Mouse (Mus musculus) intestine, embryonic 14.5 days (tissue): ENCODE measurements at regions not wholly inside any gene's neighbourhood (a gene's known extent, or its start where the extent isn't known, plus 50 kb on each side); places are given as distances from the start of the nearest gene placed in this dataset.
A peak's percentile ranks its signal among the peaks of the same experiment; 100 is the strongest.

Source experiments
- ATAC-seq: fragments of 200-750 bp; cut with Nextera tagmentation; replicated peaks from 2 replicates; pipeline ENCODE4 v1.8.0; 2017; ENCODE audit warnings: low read depth, moderate number of reproducible peaks, moderate TSS enrichment, moderate library complexity; ENCODE audit not compliant: low FRiP score, low TSS enrichment
- DNase-seq: peaks from one replicate; pipeline ENCODE4 v3.0.0-alpha.2; 2018; ENCODE audit warnings: low spot score
- H3K27ac ChIP-seq: fragments of 300-500 bp; sonication (generic); 2 replicates; pipeline ENCODE4 v1.5.1; 2014; ENCODE audit warnings: low read depth, mild to moderate bottlenecking, control low read depth
- H3K27me3 ChIP-seq: fragments of 300-500 bp; sonication (generic); replicated peaks from 2 replicates; pipeline ENCODE4 v1.6.1; 2014; ENCODE audit warnings: low read length, control low read depth; ENCODE audit not compliant: control insufficient read depth, insufficient read depth
- H3K36me3 ChIP-seq: fragments of 300-500 bp; sonication (generic); 2 replicates; pipeline ENCODE4 v1.6.1; 2014; ENCODE audit warnings: low read length, control low read depth; ENCODE audit not compliant: control insufficient read depth, insufficient read depth
- H3K4me1 ChIP-seq: fragments of 300-500 bp; sonication (generic); replicated peaks from 2 replicates; pipeline ENCODE4 v1.6.1; 2014; ENCODE audit warnings: low read length, control low read depth, mixed read lengths; ENCODE audit not compliant: control insufficient read depth, insufficient read depth
- H3K4me2 ChIP-seq: fragments of 300-500 bp; sonication (generic); 2 replicates; pipeline ENCODE4 v1.6.1; 2014; ENCODE audit warnings: low read length
- H3K4me3 ChIP-seq: fragments of 300-500 bp; sonication (generic); 2 replicates; pipeline ENCODE4 v1.5.1; 2014; ENCODE audit warnings: low read depth, low read length, control low read depth, mixed read lengths
- H3K9ac ChIP-seq: fragments of 300-500 bp; sonication (generic); 2 replicates; pipeline ENCODE4 v1.6.1; 2014; ENCODE audit warnings: mild to moderate bottlenecking, low read length
- H3K9me3 ChIP-seq: fragments of 300-500 bp; sonication (generic); 2 replicates; pipeline ENCODE4 v1.6.1; 2016; ENCODE audit warnings: low read length, control low read depth; ENCODE audit not compliant: control insufficient read depth
- WGBS: fragments of 180-500 bp; shearing (Covaris S2); extraction: QIAGEN DNeasy Blood & Tissue Kit; methylation state at CpG from one replicate; pipeline ENCODE4 v1.1.7; 2014; 5-methylcytosine and 5-hydroxymethylcytosine counted together

DNA sequence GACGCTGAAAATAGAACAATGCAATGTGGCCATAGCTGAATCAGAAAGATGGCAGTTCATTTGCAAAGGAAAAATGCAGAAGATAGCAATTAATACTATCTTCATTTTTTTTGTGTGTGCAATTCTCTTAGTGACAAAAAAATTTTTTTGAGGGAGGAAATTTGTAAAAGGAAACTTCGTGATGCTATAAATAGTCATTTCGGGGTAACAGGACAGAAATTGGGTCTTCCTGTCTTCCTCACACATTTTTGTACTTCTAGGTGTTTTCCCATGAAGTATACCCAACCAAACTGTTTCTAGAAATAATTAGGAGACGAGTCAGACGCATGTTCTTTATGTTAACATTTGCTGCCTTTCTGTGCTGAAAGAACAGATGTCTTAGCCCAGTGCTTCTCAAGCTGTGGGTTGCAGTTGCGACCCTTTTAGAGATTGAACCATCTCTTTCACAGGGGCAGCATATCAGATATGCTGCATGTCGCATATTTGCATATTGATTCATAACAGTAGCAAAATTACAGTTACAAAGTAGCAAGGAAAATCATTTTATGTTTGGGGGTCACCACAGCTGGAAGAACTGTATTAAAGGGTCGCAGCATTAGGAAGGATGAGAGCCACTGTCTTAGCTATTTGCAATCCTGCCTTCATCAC is 172.2 kb upstream of the Tank start:
- peaks cover 8% of the 10 kb centered on the region for H3K4me1 ChIP-seq
- WGBS, result 81% methylated on average over 8 of the region's 8 CpGs
- no peak overlapping the region for H3K4me2 ChIP-seq
- H3K9me3 ChIP-seq, result no peaks in the 10 kb centered on the region
- H3K36me3 ChIP-seq, result no peaks in the 10 kb centered on the region
- H3K27ac ChIP-seq, result no peak overlapping the region
- no peaks in the 10 kb centered on the region for H3K27me3 ChIP-seq
- H3K9ac ChIP-seq, result no peak overlapping the region
- H3K4me3 ChIP-seq, result no peak overlapping the region
- ATAC-seq, result no peak
- no peak for DNase-seq

DNA sequence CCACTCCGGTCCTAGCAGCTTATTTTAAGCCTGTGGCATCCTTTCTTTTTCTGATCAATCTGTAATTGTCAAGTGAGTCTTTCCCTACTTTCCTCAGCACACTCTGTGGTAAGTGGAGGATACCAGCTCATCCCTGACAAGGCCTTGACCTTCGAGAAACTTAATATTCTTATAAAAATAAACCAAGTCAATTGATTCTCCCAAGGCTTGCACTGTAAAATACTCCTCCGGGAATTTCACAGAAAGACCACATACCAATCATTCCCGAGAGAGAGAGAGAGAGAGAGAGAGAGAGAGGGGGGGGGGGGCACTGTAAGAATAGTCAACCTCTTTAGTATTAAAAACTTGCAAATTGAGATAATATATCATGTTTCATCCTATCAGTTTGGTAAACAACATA is 173.1 kb upstream of the Tank start:
- ATAC-seq, result no peak

DNA sequence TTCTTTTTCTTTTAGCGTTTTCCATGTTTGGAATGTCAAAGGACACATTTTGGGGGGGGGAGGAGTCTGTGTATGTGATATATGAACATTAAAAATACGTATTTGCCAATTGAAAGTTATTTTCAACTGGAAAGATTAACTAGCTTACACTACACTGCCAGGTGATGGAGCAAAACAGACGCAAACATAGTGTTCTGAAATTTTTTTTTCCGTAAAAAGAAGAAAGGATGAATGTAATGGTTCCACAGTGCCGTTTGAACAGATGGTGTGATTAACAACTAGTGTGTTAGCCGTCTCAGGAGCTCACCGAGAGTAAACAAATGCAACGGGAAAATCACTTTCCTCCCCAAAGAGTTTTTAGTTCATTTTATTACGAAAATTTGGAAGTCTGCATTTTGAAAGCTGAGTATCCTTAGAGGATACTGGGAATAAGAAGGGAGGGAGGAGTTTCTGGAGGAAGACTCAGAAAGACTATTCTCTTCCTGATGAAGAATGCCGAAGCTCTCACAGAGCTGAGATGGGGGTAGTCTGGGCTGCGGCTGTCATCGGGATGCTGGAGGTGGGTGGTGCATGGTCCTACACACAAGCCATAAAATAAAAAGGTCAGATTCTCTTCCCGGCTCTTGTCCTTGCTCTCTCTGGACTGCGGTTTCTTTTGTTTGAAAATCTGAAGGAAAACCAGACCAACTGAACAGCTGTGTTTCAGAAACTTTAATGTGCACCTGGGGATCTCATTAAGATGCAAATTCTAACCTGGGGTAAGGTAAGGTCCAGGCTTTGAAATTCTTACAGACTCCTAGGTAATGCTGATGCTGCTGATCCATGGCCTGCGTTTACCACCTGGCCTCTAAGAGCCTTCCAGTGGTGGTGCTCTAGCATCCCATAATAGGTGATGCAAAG is 175.5 kb upstream of the Tank start:
- Histone ChIP-seq H3K9me3 (no peaks in the 10 kb centered on the region), H3K4me3 (peak overlapping the region; percentile 40), H3K4me2 (peak overlapping the region; percentile 82), H3K36me3 (no peaks in the 10 kb centered on the region), H3K27ac (no peak overlapping the region), H3K27me3 (no peaks in the 10 kb centered on the region), H3K4me1 (peaks cover 8% of the 10 kb centered on the region), H3K9ac (peak overlapping the region; percentile 29; the same call in 1 of the 2 replicates)
- DNase-seq (no peak), ATAC-seq (peak; percentile 26; the same call in 1 of the 2 replicates)
- WGBS, result 8% methylated on average over 15 of the region's 15 CpGs

More for the DNA sequence above, 173.1 kb upstream of the Tank start:
- H3K36me3 ChIP-seq, result no peaks in the 10 kb centered on the region
- H3K27ac ChIP-seq, result no peak overlapping the region
- no peak for DNase-seq
- no peak overlapping the region for H3K4me3 ChIP-seq
- no peak overlapping the region for H3K4me2 ChIP-seq
- H3K27me3 ChIP-seq, result no peaks in the 10 kb centered on the region
- no peaks in the 10 kb centered on the region for H3K9me3 ChIP-seq
- 38% methylated on average over 4 of the region's 4 CpGs for WGBS
- H3K4me1 ChIP-seq, result peaks cover 8% of the 10 kb centered on the region
- H3K9ac ChIP-seq, result no peak overlapping the region

- ATAC-seq, result peak; percentile 49; the same call in 1 of the 2 replicates
- peak; percentile 86 for DNase-seq
- peak overlapping the region; percentile 29; the same call in 1 of the 2 replicates for H3K9ac ChIP-seq
- no peaks in the 10 kb centered on the region for H3K36me3 ChIP-seq
- no peaks in the 10 kb centered on the region for H3K27me3 ChIP-seq
- peak overlapping the region; percentile 40 for H3K4me3 ChIP-seq
- peaks cover 8% of the 10 kb centered on the region for H3K4me1 ChIP-seq
- H3K4me2 ChIP-seq, result peak overlapping the region; percentile 82
- WGBS, result 1% methylated on average over 21 of the region's 21 CpGs
- peak overlapping the region; percentile 75 for H3K27ac ChIP-seq
- no peaks in the 10 kb centered on the region for H3K9me3 ChIP-seq
Measured at GRCm38 (mm10) chr2:61401636-61402587, 176.5 kb upstream of the Tank start.

DNA sequence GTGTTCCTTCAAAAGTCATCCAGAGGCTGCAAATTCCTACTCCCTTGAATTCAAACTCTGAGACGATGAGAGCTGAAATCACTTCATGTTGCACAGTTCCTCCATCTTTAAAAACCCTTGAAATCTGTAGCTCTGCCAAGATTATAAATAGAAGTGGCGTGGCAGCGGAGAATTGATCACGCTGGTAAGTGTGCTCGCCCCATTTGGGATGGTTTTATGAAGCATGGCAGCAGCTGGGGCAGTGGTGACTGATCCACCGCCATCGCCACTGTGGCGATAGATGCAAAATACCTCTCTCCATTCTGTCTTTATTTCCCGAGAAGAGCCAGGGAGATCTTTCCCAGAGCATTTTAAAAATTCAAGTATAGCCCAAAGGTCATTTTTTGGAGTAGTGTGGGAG is 179.8 kb upstream of the Tank start:
- Histone ChIP-seq H3K27ac (no peak overlapping the region), H3K4me1 (peaks cover 8% of the 10 kb centered on the region), H3K9me3 (no peaks in the 10 kb centered on the region), H3K4me3 (no peak overlapping the region), H3K36me3 (no peaks in the 10 kb centered on the region), H3K9ac (no peak overlapping the region), H3K27me3 (no peaks in the 10 kb centered on the region), H3K4me2 (no peak overlapping the region)
- no peak for ATAC-seq
- no peak for DNase-seq
- WGBS, result 77% methylated on average over 9 of the region's 9 CpGs

- no peak overlapping the region for H3K9ac ChIP-seq
Measured at GRCm38 (mm10) chr2:61389622-61390021, 188.8 kb upstream of the Tank start.

DNA sequence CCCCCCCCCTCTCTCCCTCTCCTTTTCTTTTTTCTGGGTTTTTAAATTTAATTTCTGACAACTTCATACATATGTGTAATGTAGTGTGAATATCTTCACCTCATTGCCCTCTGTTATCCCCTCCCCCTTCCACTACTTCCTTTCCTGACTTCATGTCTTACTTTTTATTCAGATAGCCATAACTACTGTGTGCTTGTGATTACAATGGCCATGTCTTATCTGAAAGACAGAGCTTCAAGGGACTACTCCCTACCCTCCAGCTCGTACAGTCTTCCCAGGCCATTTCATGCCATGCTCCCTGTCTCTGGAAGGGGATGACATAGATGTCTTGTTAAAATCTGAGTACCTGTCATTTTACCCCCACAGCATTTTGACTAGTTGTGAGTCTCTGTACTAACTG is 189.2 kb upstream of the Tank start:
- ATAC-seq, result no peak
- WGBS, result 61% methylated on average over 1 of the region's 1 CpGs
- H3K4me3 ChIP-seq, result no peak overlapping the region
- H3K27ac ChIP-seq, result no peak overlapping the region
- H3K9me3 ChIP-seq, result 0 out of 2 replicates have a peak, but pooled peaks cover 2% of the 10 kb centered on the region
- H3K4me2 ChIP-seq, result no peak overlapping the region
- H3K36me3 ChIP-seq, result no peaks in the 10 kb centered on the region
- no peak overlapping the region for H3K9ac ChIP-seq
- no peaks in the 10 kb centered on the region for H3K4me1 ChIP-seq
- H3K27me3 ChIP-seq, result no peaks in the 10 kb centered on the region
- DNase-seq, result no peak

More at GRCm38 (mm10) chr2:61389622-61390021, 188.8 kb upstream of the Tank start:
- no peak for DNase-seq
- no peaks in the 10 kb centered on the region for H3K27me3 ChIP-seq
- H3K4me3 ChIP-seq, result no peak overlapping the region
- no peaks in the 10 kb centered on the region for H3K4me1 ChIP-seq
- no peak overlapping the region for H3K27ac ChIP-seq
- 0 out of 2 replicates have a peak, but pooled peaks cover 2% of the 10 kb centered on the region for H3K9me3 ChIP-seq
- no peak overlapping the region for H3K4me2 ChIP-seq
- no peaks in the 10 kb centered on the region for H3K36me3 ChIP-seq
- no peak for ATAC-seq

GRCm38 (mm10) chr2:61387561-61387960 is 190.8 kb upstream of the Tank start:
- no peak for ATAC-seq
- Histone ChIP-seq H3K27ac (no peak overlapping the region), H3K9ac (no peak overlapping the region), H3K4me2 (no peak overlapping the region), H3K4me3 (no peak overlapping the region), H3K9me3 (no peaks in the 10 kb centered on the region), H3K36me3 (no peaks in the 10 kb centered on the region), H3K4me1 (no peaks in the 10 kb centered on the region), H3K27me3 (no peaks in the 10 kb centered on the region)
- DNase-seq, result no peak
- WGBS, result 52% methylated on average over 5 of the region's 5 CpGs
